Mouse (Mus musculus): ENCODE data around the gene Gm13757.
"Not testable (repeated sequence)": the region's sequence is repeated elsewhere in the genome, so short reads cannot be mapped to it uniquely, and the experiment has no call there.

The Gm13757 gene

DNA sequence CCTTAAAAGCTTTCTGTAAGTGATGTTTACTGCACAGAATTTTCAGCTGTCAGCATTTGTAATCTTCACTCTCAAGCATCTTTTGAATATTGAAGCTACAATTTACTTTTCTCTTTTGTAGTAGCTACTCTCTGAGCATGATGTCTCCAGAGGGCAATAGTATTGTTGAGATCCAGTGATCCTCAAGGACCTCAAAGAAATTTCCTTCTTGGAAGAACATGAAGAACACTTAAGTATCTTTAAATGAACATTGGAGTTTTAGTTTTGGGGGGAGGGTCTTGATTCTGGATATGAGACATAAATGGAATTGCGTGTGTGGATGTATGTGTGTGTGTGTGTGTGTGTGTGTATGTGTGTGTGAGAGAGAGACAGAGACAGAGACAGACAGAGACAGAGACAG lies at the start of gene Gm13757:
TSS of gene Gm13757 (minus strand) at position 101 of the 400 bp plus-strand sequence.
- in situ Hi-C loops (cut with MboI, MseI), result no loop called here

DNA sequence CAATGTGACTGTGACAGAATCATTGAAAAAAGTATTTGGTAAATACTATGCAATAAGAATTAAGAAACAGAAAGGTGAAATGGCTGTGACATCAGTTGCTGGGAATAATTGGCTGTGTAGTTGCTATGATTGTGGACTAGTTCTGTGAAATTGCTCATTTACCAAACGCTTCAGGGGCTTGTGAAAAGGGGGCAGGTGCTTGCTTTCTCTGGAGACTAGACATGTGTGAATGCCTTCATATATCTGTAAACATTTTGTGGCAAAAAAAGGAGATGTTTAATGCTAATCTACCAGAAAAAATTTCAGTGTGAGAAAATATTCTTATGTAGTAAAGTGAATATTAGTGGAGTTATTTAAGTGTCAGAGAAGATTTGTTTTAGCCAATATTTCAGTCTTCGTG lies 44.1 kb upstream of the Gm13757 start, which contains the start of gene Olfr1185-ps1:
TSS of gene Olfr1185-ps1 (plus strand) at position 301 of the 400 bp plus-strand sequence.
- in situ Hi-C loops (cut with MboI, MseI), result no loop called here

DNA sequence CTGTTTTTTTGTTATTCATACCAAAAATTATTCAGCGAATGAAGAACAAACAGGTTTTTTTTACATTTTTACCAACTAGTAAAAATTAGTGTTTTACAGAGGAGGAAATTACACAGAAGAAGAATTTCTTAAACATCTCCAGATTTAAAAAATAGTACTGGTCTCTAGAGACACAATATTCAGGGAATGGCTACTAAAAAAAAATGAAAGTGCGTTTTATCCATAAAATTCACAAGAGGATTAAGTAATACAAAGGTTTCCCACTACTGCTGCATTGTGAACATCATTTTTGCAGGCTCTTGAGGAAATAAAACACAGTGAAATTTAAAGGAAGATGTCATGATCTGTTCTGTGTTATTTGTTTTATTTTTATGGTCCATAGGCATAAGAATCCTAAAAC lies 34.4 kb upstream of the Gm13757 start, which contains the start of gene Olfr1184:
TSS of gene Olfr1184 (plus strand) at position 301 of the 400 bp plus-strand sequence.
- in situ Hi-C loops (cut with MboI, MseI), result no loop called here

DNA sequence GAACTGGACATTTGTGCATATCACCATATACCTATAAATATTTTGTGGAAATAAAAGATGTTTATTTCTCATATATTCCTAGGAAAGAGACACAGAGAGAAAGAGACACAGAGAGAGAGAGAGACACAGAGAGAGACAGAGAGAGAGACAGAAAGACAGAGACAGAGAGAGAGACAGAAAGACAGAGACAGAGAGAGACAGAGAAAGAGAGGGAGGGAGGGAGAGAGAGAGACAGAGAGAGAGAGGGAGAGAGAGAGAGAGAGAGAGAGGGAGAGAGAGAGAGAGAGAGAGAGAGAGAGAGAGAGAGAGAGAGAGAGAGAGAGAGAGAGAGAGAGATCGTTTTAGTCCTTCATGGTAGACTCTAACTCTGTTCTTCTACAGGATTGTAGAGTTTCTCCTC lies 5.6 kb upstream of the Gm13757 start, which contains the start of gene Olfr1183:
TSS of gene Olfr1183 (plus strand) at position 301 of the 400 bp plus-strand sequence.
- in situ Hi-C loops (cut with MboI, MseI), result not testable (repeated sequence)

DNA sequence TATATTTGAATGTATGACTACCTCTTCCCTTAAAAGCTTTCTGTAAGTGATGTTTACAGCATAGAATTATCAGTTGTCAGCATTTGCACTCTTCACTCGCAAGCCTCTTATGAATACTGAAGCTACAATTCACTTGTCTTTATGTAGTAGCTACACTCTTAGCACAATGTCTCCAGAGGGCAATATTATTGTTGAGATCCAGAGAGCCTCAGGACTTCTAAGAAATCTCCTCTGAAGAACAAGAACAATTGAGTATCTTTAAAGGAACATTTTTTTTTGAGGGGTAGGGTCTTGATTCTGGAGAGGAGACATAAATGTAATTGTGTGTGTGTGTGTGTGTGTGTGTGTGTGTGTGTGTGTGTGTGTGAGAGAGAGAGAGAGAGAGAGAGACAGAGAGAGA lies 22.9 kb downstream of the Gm13757 start, which contains the start of gene Olfr1181:
TSS of gene Olfr1181 (minus strand) at position 101 of the 400 bp plus-strand sequence.
- in situ Hi-C loops (cut with MboI, MseI), result no loop called here

DNA sequence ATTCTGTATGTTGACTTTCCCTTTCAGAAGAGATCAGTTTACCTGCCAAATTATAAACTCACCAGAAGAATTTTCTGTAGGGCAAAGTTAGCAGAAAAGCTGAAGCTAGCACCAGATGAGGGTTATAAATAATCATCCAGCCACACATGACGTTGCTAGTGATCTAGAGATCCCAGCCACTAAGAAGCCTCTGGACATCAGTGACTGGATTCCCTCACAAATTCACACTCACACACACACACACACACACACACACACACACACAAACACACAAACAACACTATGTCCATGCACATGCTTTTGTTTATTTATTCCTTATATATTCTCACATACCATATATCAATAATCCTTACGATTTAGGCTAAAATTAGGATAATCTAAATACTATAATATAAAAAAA lies 29.9 kb downstream of the Gm13757 start, which contains the start of gene Olfr1180:
TSS of gene Olfr1180 (minus strand) at position 101 of the 400 bp plus-strand sequence.
- in situ Hi-C loops (cut with MboI, MseI), result no loop called here

DNA sequence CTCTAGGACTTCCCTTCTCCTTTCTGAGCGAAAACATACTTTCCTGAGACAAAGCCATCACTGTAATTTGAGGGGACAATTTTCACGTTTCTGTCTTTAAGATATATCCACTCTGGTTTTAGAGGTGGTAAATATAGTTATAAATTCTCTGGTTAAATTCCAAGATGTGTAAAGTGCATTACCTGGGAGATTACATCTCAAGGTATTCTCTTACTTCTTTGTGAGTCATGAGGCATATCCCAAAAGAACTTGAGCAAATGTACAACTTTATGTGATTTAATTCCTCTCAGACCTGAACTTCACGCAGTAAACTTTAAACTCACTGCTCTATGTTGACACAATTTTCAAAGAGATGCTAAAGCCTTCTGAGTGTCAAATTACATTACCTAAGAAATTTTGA lies 42.6 kb downstream of the Gm13757 start, which contains the start of gene Olfr1179:
TSS of gene Olfr1179 (minus strand) at position 101 of the 400 bp plus-strand sequence.
- in situ Hi-C loops (cut with MboI, MseI), result no loop called here
